14 mouse cellular contexts compared by ENCODE assay signal in the genomic region with DNA sequence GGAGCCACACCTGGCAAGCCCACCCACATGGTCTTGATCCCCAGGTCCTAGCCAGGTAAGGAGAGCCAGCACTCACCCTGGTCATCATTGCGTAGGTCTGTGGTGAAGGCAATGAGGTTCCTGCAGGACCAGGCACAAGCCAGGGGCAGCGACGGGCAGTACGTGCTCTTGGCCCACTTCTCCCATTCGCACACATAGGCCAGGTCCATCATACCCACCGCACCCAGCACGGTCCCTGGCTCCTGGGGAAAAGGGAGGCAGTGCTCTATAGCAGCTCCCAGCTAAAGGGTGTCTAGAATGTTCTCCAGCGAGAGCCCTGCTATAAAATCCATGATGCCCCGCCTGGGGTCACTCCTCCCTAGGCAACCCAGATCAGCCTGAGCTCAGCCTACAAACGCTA. TPM values are rescaled to one million over a fixed set of nuclear protein-coding genes. Genes with fewer than 3 reads are reported as not detected.
A peak's percentile ranks its signal among the peaks of the same experiment; 100 is the strongest.
DNase-seq lines count a peak whose midpoint lies in the region; ATAC-seq and TF ChIP-seq lines count a peak whose summit lies in the region.
"Had no signal": no experiment of that assay in that cellular context is flagged by ENCODE, and none has a peak within 500 bp of the region (broad histone marks: within the 10 kb centered on the region; RNA-seq: fewer than 3 reads in every experiment).

No protein-coding gene starts in this region.

- DNase-seq in forebrain, embryonic 14.5 days (ENCODE audit: low spot score): no peak
- no peak for DNase-seq in kidney, postnatal 36 days
- no peak for DNase-seq in testis, postnatal 10 days (ENCODE audit: low spot score)
- DNase-seq: kidney, adult 8-10 months; left cerebral cortex, postnatal 4 days; thymus, postnatal 14 days had no signal

- H3K27me3 ChIP-seq in forebrain, embryonic 15.5 days: no peaks in the 10 kb centered on the region
- no peaks in the 10 kb centered on the region for H3K27me3 ChIP-seq in forebrain, embryonic 14.5 days (replicated peaks; ENCODE audit: control insufficient read depth, insufficient read depth, low read length)
- no peaks in the 10 kb centered on the region for H3K27me3 ChIP-seq in kidney, embryonic 15.5 days
- no peaks in the 10 kb centered on the region for H3K27me3 ChIP-seq in testis, adult 2 months (ENCODE audit: control insufficient read depth, insufficient read depth, low read length)
- H3K27me3 ChIP-seq: embryonic facial prominence, embryonic 13.5 days had no signal

- H3K27ac ChIP-seq in forebrain, embryonic 15.5 days (replicated peaks): no peak overlapping the region
- no peak overlapping the region for H3K27ac ChIP-seq in forebrain, embryonic 14.5 days (ENCODE audit: low read depth, low read length)
- peak overlapping the region; percentile 37; the same call in 1 of the 2 replicates for H3K27ac ChIP-seq in kidney, embryonic 15.5 days
- H3K27ac ChIP-seq in testis, adult 2 months (ENCODE audit: control insufficient read depth, insufficient read depth, low read depth, low read length): no peak overlapping the region

- H3K4me3 ChIP-seq in forebrain, embryonic 15.5 days: 0 out of 2 replicates have a peak overlapping the region, but pooled peaks have one; percentile 74
- no peak overlapping the region for H3K4me3 ChIP-seq in forebrain, embryonic 14.5 days (ENCODE audit: low read depth, low read length)
- peak overlapping the region; percentile 76 for H3K4me3 ChIP-seq in kidney, embryonic 15.5 days (replicated peaks)
- peak overlapping the region; percentile 27 for H3K4me3 ChIP-seq in testis, adult 2 months (ENCODE audit: control insufficient read depth, low read depth, low read length)

- no peaks in the 10 kb centered on the region for H3K9me3 ChIP-seq in forebrain, embryonic 15.5 days
- H3K9me3 ChIP-seq in forebrain, embryonic 14.5 days (replicated peaks; ENCODE audit: control insufficient read depth, low read length): no peaks in the 10 kb centered on the region
- H3K9me3 ChIP-seq in kidney, embryonic 15.5 days (replicated peaks): no peaks in the 10 kb centered on the region
- H3K9me3 ChIP-seq: embryonic facial prominence, embryonic 13.5 days had no signal

- TF ChIP-seq CTCF in testis, adult 2 months (IDR thresholded peaks at IDR 0.05; ENCODE audit: control insufficient read depth, insufficient read depth, insufficient replicate concordance, low read depth, low read length): no peak

- peak; percentile 1; the same call in 1 of the 2 replicates for ATAC-seq in forebrain, embryonic 15.5 days (replicated peaks)
- no peak for ATAC-seq in forebrain, embryonic 14.5 days
- ATAC-seq in kidney, embryonic 15.5 days (replicated peaks; ENCODE audit: low FRiP score): no peak
- ATAC-seq in frontal cortex, adult (ENCODE audit: low TSS enrichment): no peak

- no peak for TF ChIP-seq POLR2A in testis, adult 2 months (IDR thresholded peaks at IDR 0.05; ENCODE audit: control insufficient read depth, low read depth, low read length)

- H3K9ac ChIP-seq in forebrain, embryonic 15.5 days (replicated peaks): no peak overlapping the region
- no peak overlapping the region for H3K9ac ChIP-seq in forebrain, embryonic 14.5 days (ENCODE audit: low read length)
- H3K9ac ChIP-seq in kidney, embryonic 15.5 days: no peak overlapping the region

- WGBS in forebrain, embryonic 15.5 days: 94% methylated on average over 10 of the region's 10 CpGs
- WGBS in forebrain, embryonic 14.5 days: 93% methylated on average over 10 of the region's 10 CpGs
- 88% methylated on average over 10 of the region's 10 CpGs for WGBS in kidney, embryonic 15.5 days

- no peak overlapping the region for H3K4me2 ChIP-seq in forebrain, embryonic 15.5 days (replicated peaks)
- H3K4me2 ChIP-seq in forebrain, embryonic 14.5 days (ENCODE audit: low read length): no peak overlapping the region
- H3K4me2 ChIP-seq in kidney, embryonic 15.5 days: peak overlapping the region; percentile 59

- H3K4me1 ChIP-seq in forebrain, embryonic 15.5 days: peaks cover 17% of the 10 kb centered on the region
- H3K4me1 ChIP-seq in forebrain, embryonic 14.5 days (ENCODE audit: control insufficient read depth, insufficient read depth, low read length): peaks cover 4% of the 10 kb centered on the region; the same call in 1 of the 2 replicates
- H3K4me1 ChIP-seq in kidney, embryonic 15.5 days: peaks cover 22% of the 10 kb centered on the region
- H3K4me1 ChIP-seq in testis, adult 2 months (ENCODE audit: control insufficient read depth, insufficient read depth, low read length): peaks cover 7% of the 10 kb centered on the region

- H3K36me3 ChIP-seq in forebrain, embryonic 15.5 days: peaks cover 47% of the 10 kb centered on the region
- peaks cover 52% of the 10 kb centered on the region for H3K36me3 ChIP-seq in forebrain, embryonic 14.5 days (ENCODE audit: control insufficient read depth, insufficient read depth, low read length)
- H3K36me3 ChIP-seq in kidney, embryonic 15.5 days: peaks cover 70% of the 10 kb centered on the region
- H3K36me3 ChIP-seq in testis, adult 2 months (ENCODE audit: control insufficient read depth, insufficient read depth, low read length): no peaks in the 10 kb centered on the region

RNA-seq across cellular contexts. Expression of a gene that starts 1.3 kb away (rescaled TPM):
- 53.2 and 56.6 TPM in 2 replicates for polyA plus RNA-seq in forebrain, embryonic 15.5 days (2015; fragmentation: Nextera tagmentation; extraction: Ambion mirVana)
- polyA plus RNA-seq in forebrain, embryonic 14.5 days (2014; fragmentation: Nextera tagmentation; extraction: Ambion mirVana): 40.5 and 47.6 TPM in 2 replicates
- polyA plus RNA-seq in kidney, embryonic 15.5 days (2015; fragmentation: Nextera tagmentation; extraction: Ambion mirVana): 59.6 and 70.7 TPM in 2 replicates
- polyA plus RNA-seq in testis, adult 2 months (2012; rRNA removed): 163 and 181 TPM in 2 replicates

RNA-seq across cellular contexts. Expression of a gene that starts 3.2 kb away (rescaled TPM):
- 10.4 and 21.1 TPM in 2 replicates for polyA plus RNA-seq in forebrain, embryonic 15.5 days (2015; fragmentation: Nextera tagmentation; extraction: Ambion mirVana)
- 6.0 and 21.9 TPM in 2 replicates for polyA plus RNA-seq in forebrain, embryonic 14.5 days (2014; fragmentation: Nextera tagmentation; extraction: Ambion mirVana)
- polyA plus RNA-seq in kidney, embryonic 15.5 days (2015; fragmentation: Nextera tagmentation; extraction: Ambion mirVana): 0.96 and 14.1 TPM in 2 replicates
- polyA plus RNA-seq in testis, adult 2 months (2012; rRNA removed): not detected in 2 replicates
- polyA plus RNA-seq: frontal cortex, adult 2 months; myocyte had no signal

RNA-seq across cellular contexts. Expression of a gene that starts 9.4 kb away (rescaled TPM):
- 2.2 and 2.7 TPM in 2 replicates for polyA plus RNA-seq in forebrain, embryonic 15.5 days (2015; fragmentation: Nextera tagmentation; extraction: Ambion mirVana)
- polyA plus RNA-seq in forebrain, embryonic 14.5 days (2014; fragmentation: Nextera tagmentation; extraction: Ambion mirVana): 1.6 and 1.8 TPM in 2 replicates
- 0.71 and 1.2 TPM in 2 replicates for polyA plus RNA-seq in kidney, embryonic 15.5 days (2015; fragmentation: Nextera tagmentation; extraction: Ambion mirVana)
- 0.75 and 0.99 TPM in 2 replicates for polyA plus RNA-seq in testis, adult 2 months (2012; rRNA removed)

RNA-seq across cellular contexts. Expression of a gene that starts 13.6 kb away (rescaled TPM):
- polyA plus RNA-seq in forebrain, embryonic 15.5 days (2015; fragmentation: Nextera tagmentation; extraction: Ambion mirVana): 272 and 277 TPM in 2 replicates
- 175 and 197 TPM in 2 replicates for polyA plus RNA-seq in forebrain, embryonic 14.5 days (2014; fragmentation: Nextera tagmentation; extraction: Ambion mirVana)
- 142 and 155 TPM in 2 replicates for polyA plus RNA-seq in kidney, embryonic 15.5 days (2015; fragmentation: Nextera tagmentation; extraction: Ambion mirVana)
- polyA plus RNA-seq in testis, adult 2 months (2012; rRNA removed): 15.0 and 15.2 TPM in 2 replicates

RNA-seq across cellular contexts. Expression of a gene that starts 16.8 kb away (rescaled TPM):
- polyA plus RNA-seq in forebrain, embryonic 15.5 days (2015; fragmentation: Nextera tagmentation; extraction: Ambion mirVana): not detected in 2 replicates
- polyA plus RNA-seq in forebrain, embryonic 14.5 days (2014; fragmentation: Nextera tagmentation; extraction: Ambion mirVana): not detected in 2 replicates
- not detected in 2 replicates for polyA plus RNA-seq in kidney, embryonic 15.5 days (2015; fragmentation: Nextera tagmentation; extraction: Ambion mirVana)
- 18.0 and 33.8 TPM in 2 replicates for polyA plus RNA-seq in testis, adult 2 months (2012; rRNA removed)
- polyA plus RNA-seq: embryonic facial prominence, embryonic 13.5 days; macrophage; myocyte had no signal
